Mouse (Mus musculus) heart, embryonic 14.5 days (tissue): Measurements from ENCODE around the gene Plekhh2. TPM values are rescaled to one million over a fixed set of nuclear protein-coding genes. Genes with fewer than 3 reads are reported as not detected.

Experiments
- ATAC-seq: fragments of 200-750 bp; cut with Nextera tagmentation; 2 replicates; pipeline ENCODE4 v1.8.0; 2017; ENCODE audit warnings: low read depth, moderate TSS enrichment; ENCODE audit not compliant: insufficient number of reproducible peaks, insufficient read depth, low FRiP score
- H3K27ac ChIP-seq, 2 experiments: fragments of 200-500 bp in 1 of 2; fragments of 300-500 bp in 1 of 2; sonication (generic) in 1 of 2; replicated peaks in 1 of 2; 2 replicates each; pipeline ENCODE4 v1.5.1; 2012 to 2014; ENCODE audit warnings: low read depth in 2 of 2, low read length in 2 of 2, control low read depth in 1 of 2, mild to moderate bottlenecking in 1 of 2, mixed read lengths in 1 of 2; ENCODE audit not compliant: control insufficient read depth in 1 of 2, insufficient read depth in 1 of 2
- H3K27me3 ChIP-seq: fragments of 300-500 bp; sonication (generic); 2 replicates; pipeline ENCODE4 v1.6.1; 2014; ENCODE audit warnings: mild to moderate bottlenecking, low read length, control low read depth; ENCODE audit not compliant: control insufficient read depth, insufficient read depth
- H3K36me3 ChIP-seq: fragments of 300-500 bp; sonication (generic); 2 replicates; pipeline ENCODE4 v1.6.1; 2014; ENCODE audit warnings: mild to moderate bottlenecking, control low read depth, low read length, mixed read lengths; ENCODE audit not compliant: control insufficient read depth, insufficient read depth
- H3K4me1 ChIP-seq, 2 experiments: fragments of 200-500 bp in 1 of 2; fragments of 300-500 bp in 1 of 2; sonication (generic) in 1 of 2; 2 replicates each; pipeline ENCODE4 v1.6.1; 2012 to 2014; ENCODE audit warnings: low read length in 2 of 2, control low read depth in 1 of 2, mixed read lengths in 1 of 2; ENCODE audit not compliant: control insufficient read depth in 2 of 2, insufficient read depth in 2 of 2
- H3K4me2 ChIP-seq: fragments of 300-500 bp; sonication (generic); 2 replicates; pipeline ENCODE4 v1.6.1; 2014; ENCODE audit warnings: mild to moderate bottlenecking, low read length
- H3K4me3 ChIP-seq, 2 experiments: fragments of 200-500 bp in 1 of 2; fragments of 300-500 bp in 1 of 2; sonication (generic) in 1 of 2; 2 replicates each; pipeline ENCODE4 v1.5.1; 2012 to 2014; ENCODE audit warnings: low read length in 2 of 2, mild to moderate bottlenecking in 2 of 2, control low read depth in 1 of 2, low read depth in 1 of 2, moderate library complexity in 1 of 2; ENCODE audit not compliant: control insufficient read depth in 1 of 2, insufficient read depth in 1 of 2
- H3K9ac ChIP-seq: fragments of 300-500 bp; sonication (generic); 2 replicates; pipeline ENCODE4 v1.6.1; 2014; ENCODE audit warnings: mild to moderate bottlenecking, low read length
- H3K9me3 ChIP-seq: fragments of 300-500 bp; sonication (generic); 2 replicates; pipeline ENCODE4 v1.6.1; 2016; ENCODE audit warnings: low read length, control low read depth; ENCODE audit not compliant: control insufficient read depth
- WGBS: fragments of 180-500 bp; shearing (Covaris S2); extraction: QIAGEN DNeasy Blood & Tissue Kit; methylation state at CpG from one replicate; pipeline ENCODE4 v1.1.7; 2014; 5-methylcytosine and 5-hydroxymethylcytosine counted together
- polyA plus RNA-seq: library from polyadenylated mRNA; unstranded; fragments of >200 nt; fragmentation: Nextera tagmentation; extraction: Ambion mirVana; gene quantifications from 2 replicates; pipeline ENCODE4 v1.2.1, GENCODE M21; 2014

Plekhh2 gene
- polyA plus RNA-seq, 1 experiment from 2014 or later, result 2.7 TPM

- H3K9ac ChIP-seq, result no peak overlapping the region
- H3K9me3 ChIP-seq, result no peaks in the 10 kb centered on the region
- no peaks in the 10 kb centered on the region for H3K27me3 ChIP-seq
- no peak overlapping the region for H3K4me3 ChIP-seq
- H3K4me1 ChIP-seq, result peaks cover 4% of the 10 kb centered on the region in 2 experiments
- WGBS, result 68% methylated on average over 5 of the region's 5 CpGs
- H3K4me2 ChIP-seq, result no peak overlapping the region
- no peak for ATAC-seq
- no peaks in the 10 kb centered on the region for H3K36me3 ChIP-seq
- H3K27ac ChIP-seq, result no peak overlapping the region
Observed at GRCm38 (mm10) chr17:84515901-84516300, 4.2 kb downstream of the Plekhh2 start.

GRCm38 (mm10) chr17:84519346-84519745 lies 7.7 kb downstream of the Plekhh2 start:
- no peaks in the 10 kb centered on the region for H3K36me3 ChIP-seq
- H3K27me3 ChIP-seq, result no peaks in the 10 kb centered on the region
- H3K4me3 ChIP-seq, result no peak overlapping the region
- H3K4me1 ChIP-seq, result no peaks in the 10 kb centered on the region
- H3K9ac ChIP-seq, result no peak overlapping the region
- WGBS, result 63% methylated on average over 3 of the region's 3 CpGs
- H3K9me3 ChIP-seq, result no peaks in the 10 kb centered on the region
- no peak for ATAC-seq
- H3K4me2 ChIP-seq, result no peak overlapping the region
- H3K27ac ChIP-seq, result no peak overlapping the region

GRCm38 (mm10) chr17:84520057-84520456 lies 8.4 kb downstream of the Plekhh2 start:
- no peak for ATAC-seq
- Histone ChIP-seq H3K9me3 (no peaks in the 10 kb centered on the region), H3K36me3 (no peaks in the 10 kb centered on the region), H3K27me3 (no peaks in the 10 kb centered on the region), H3K4me2 (no peak overlapping the region), H3K27ac (no peak overlapping the region), H3K4me1 (no peaks in the 10 kb centered on the region), H3K4me3 (no peak overlapping the region), H3K9ac (no peak overlapping the region)

- H3K9me3 ChIP-seq, result no peaks in the 10 kb centered on the region
- H3K36me3 ChIP-seq, result no peaks in the 10 kb centered on the region
- no peak overlapping the region for H3K9ac ChIP-seq
- H3K4me3 ChIP-seq, result no peak overlapping the region
- H3K4me1 ChIP-seq, result peaks cover 7 to 12% of the 10 kb centered on the region in 2 experiments; a peak in 3 of 4 replicates
- H3K4me2 ChIP-seq, result no peak overlapping the region
- WGBS, result 57% methylated on average over 4 of the region's 4 CpGs
- peak overlapping the region; percentile 41 to 49; a peak in 2 of 4 replicates for H3K27ac ChIP-seq
- ATAC-seq, result no peak
- H3K27me3 ChIP-seq, result no peaks in the 10 kb centered on the region
Observed at GRCm38 (mm10) chr17:84529356-84529755, 17.7 kb downstream of the Plekhh2 start.

GRCm38 (mm10) chr17:84530202-84530796 lies 18.6 kb downstream of the Plekhh2 start:
- no peak for ATAC-seq
- H3K4me1 ChIP-seq, result peaks cover 7 to 12% of the 10 kb centered on the region in 2 experiments; a peak in 3 of 4 replicates
- no peak overlapping the region for H3K9ac ChIP-seq
- peak overlapping the region; percentile 28; the same call in 1 of the 2 replicates for H3K4me2 ChIP-seq
- H3K27ac ChIP-seq, result peak overlapping the region in 1 of 2 experiments; percentile 50; a peak in 2 of 4 replicates
- WGBS, result 30% methylated on average over 3 of the region's 3 CpGs
- H3K9me3 ChIP-seq, result no peaks in the 10 kb centered on the region
- H3K4me3 ChIP-seq, result no peak overlapping the region
- H3K36me3 ChIP-seq, result no peaks in the 10 kb centered on the region
- no peaks in the 10 kb centered on the region for H3K27me3 ChIP-seq

GRCm38 (mm10) chr17:84532909-84533499 lies 21.3 kb downstream of the Plekhh2 start:
- H3K36me3 ChIP-seq, result no peaks in the 10 kb centered on the region
- H3K27ac ChIP-seq, result no peak overlapping the region
- H3K27me3 ChIP-seq, result no peaks in the 10 kb centered on the region
- no peak overlapping the region for H3K9ac ChIP-seq
- H3K4me2 ChIP-seq, result no peak overlapping the region
- H3K9me3 ChIP-seq, result no peaks in the 10 kb centered on the region
- 75% methylated on average over 8 of the region's 8 CpGs for WGBS
- no peak for ATAC-seq
- H3K4me3 ChIP-seq, result no peak overlapping the region
- peaks cover 7 to 12% of the 10 kb centered on the region in 2 experiments; a peak in 3 of 4 replicates for H3K4me1 ChIP-seq

- no peak for ATAC-seq
- Histone ChIP-seq H3K4me1 (peaks cover 7 to 12% of the 10 kb centered on the region in 2 experiments; a peak in 3 of 4 replicates), H3K4me2 (no peak overlapping the region), H3K9ac (no peak overlapping the region), H3K27me3 (no peaks in the 10 kb centered on the region), H3K27ac (no peak overlapping the region), H3K9me3 (no peaks in the 10 kb centered on the region), H3K36me3 (no peaks in the 10 kb centered on the region), H3K4me3 (no peak overlapping the region)
- WGBS, result 71% methylated on average over 4 of the region's 4 CpGs
Observed at GRCm38 (mm10) chr17:84533841-84534240, 22.1 kb downstream of the Plekhh2 start.
